Mouse (Mus musculus): ENCODE results near the gene Pdzk1ip1. TPM values are rescaled to one million over a fixed set of nuclear protein-coding genes. Genes with fewer than 3 reads are reported as not detected.
A peak's percentile ranks its signal among the peaks of the same experiment; 100 is the strongest.

Pdzk1ip1 gene
- polyA plus RNA-seq, 1 experiment from 2014 or later, result 100 TPM

- ATAC-seq (ENCODE audit: insufficient number of reproducible peaks, low FRiP score, low TSS enrichment, low read depth), result no peak
These were observed 45.2 kb downstream of the Pdzk1ip1 start, which contains the start of gene Cyp4x1 for GRCm38 (mm10) chr4:115133621-115134295. TSS of gene Cyp4x1 (minus strand) at chr4:115134281.

GRCm38 (mm10) chr4:115134296-115134630, 45.8 kb downstream of the Pdzk1ip1 start:
- H3K27me3 ChIP-seq, result peaks cover 25% of the 10 kb centered on the region
- no peak overlapping the region for H3K4me2 ChIP-seq
- WGBS, result 22% methylated on average over 7 of the region's 7 CpGs
- H3K4me3 ChIP-seq, result no peak overlapping the region
- no peaks in the 10 kb centered on the region for H3K9me3 ChIP-seq
- H3K36me3 ChIP-seq, result no peaks in the 10 kb centered on the region
- H3K27ac ChIP-seq, result no peak overlapping the region
- no peak overlapping the region for H3K9ac ChIP-seq
- ATAC-seq (ENCODE audit: insufficient number of reproducible peaks, low FRiP score, low TSS enrichment, low read depth), result no peak
- peaks cover 7% of the 10 kb centered on the region for H3K4me1 ChIP-seq

More at GRCm38 (mm10) chr4:115133621-115134295, 45.2 kb downstream of the Pdzk1ip1 start, which contains the start of gene Cyp4x1:
- H3K4me3 ChIP-seq, result 0 out of 2 replicates have a peak within 1 kb of the TSS, but pooled peaks have one; percentile 7
- H3K4me1 ChIP-seq, result peaks cover 7% of the 10 kb centered on the region
- H3K4me2 ChIP-seq, result 0 out of 2 replicates have a peak within 1 kb of the TSS, but pooled peaks have one; percentile 20
- 2% methylated on average over 29 of the region's 29 CpGs for WGBS
- H3K27me3 ChIP-seq, result peaks cover 25% of the 10 kb centered on the region
- H3K27ac ChIP-seq, result no peak within 1 kb of the TSS
- H3K9ac ChIP-seq, result no peak within 1 kb of the TSS
- no peaks in the 10 kb centered on the region for H3K9me3 ChIP-seq
- H3K36me3 ChIP-seq, result no peaks in the 10 kb centered on the region

Other genes with a start within 250 kb of the Pdzk1ip1 start
- 0.60 and 0.96 TPM in 2 replicates for gene Foxd2, start 179.8 kb upstream of the Pdzk1ip1 start, polyA plus RNA-seq (2015; fragmentation: Nextera tagmentation; extraction: Ambion mirVana)
- not detected in 2 replicates for gene Foxe3, start 162.7 kb upstream of the Pdzk1ip1 start, polyA plus RNA-seq (2015; fragmentation: Nextera tagmentation; extraction: Ambion mirVana)
- 125 and 130 TPM in 2 replicates for gene Cmpk1, start 101.5 kb upstream of the Pdzk1ip1 start, polyA plus RNA-seq (2015; fragmentation: Nextera tagmentation; extraction: Ambion mirVana)
- 7.6 and 9.3 TPM in 2 replicates for gene Stil, start 88.5 kb upstream of the Pdzk1ip1 start, polyA plus RNA-seq (2015; fragmentation: Nextera tagmentation; extraction: Ambion mirVana)
- 0.67 and 1.0 TPM in 2 replicates for gene Tal1, start 32.3 kb upstream of the Pdzk1ip1 start, polyA plus RNA-seq (2015; fragmentation: Nextera tagmentation; extraction: Ambion mirVana)
- not detected in 2 replicates for gene Cyp4x1, start 45.6 kb downstream of the Pdzk1ip1 start, polyA plus RNA-seq (2015; fragmentation: Nextera tagmentation; extraction: Ambion mirVana)
- 0.22 TPM in 1 of 2 replicates, not detected in the other for gene Cyp4a29, start 153.4 kb downstream of the Pdzk1ip1 start, polyA plus RNA-seq (2015; fragmentation: Nextera tagmentation; extraction: Ambion mirVana)
- not detected in 2 replicates for gene Cyp4a12a, start 210.3 kb downstream of the Pdzk1ip1 start, polyA plus RNA-seq (2015; fragmentation: Nextera tagmentation; extraction: Ambion mirVana)